Mouse (Mus musculus): ENCODE results near the gene Lama1. TPM values are rescaled to one million over a fixed set of nuclear protein-coding genes. Genes with fewer than 3 reads are reported as not detected.

The Lama1 gene
- total RNA-seq, 2 experiments from 2014 or later: 4.3 to 5.2 TPM

- H3K27ac ChIP-seq: no peak overlapping the region
- no peak for TF ChIP-seq CTCF (IDR thresholded peaks at IDR 0.05)
- intact Hi-C loops (cut with DNase I): no loop called here
- DNase-seq (ENCODE audit: extremely low spot score in 1 of 2, low spot score in 2 of 2): peak in 1 of 2 experiments; percentile 13
- peak overlapping the region; percentile 66 for H3K4me3 ChIP-seq
Observed at GRCm38 (mm10) chr17:67697461-67697891, 417 bp downstream of the Lama1 start.

GRCm38 (mm10) chr17:67698301-67698700 is 1.2 kb downstream of the Lama1 start:
- intact Hi-C loops (cut with DNase I): no loop called here
- no peak overlapping the region for H3K27ac ChIP-seq
- H3K4me3 ChIP-seq: peak overlapping the region; percentile 16
- no peak for DNase-seq (ENCODE audit: extremely low spot score in 1 of 2, low spot score in 2 of 2)
- no peak for TF ChIP-seq CTCF (IDR thresholded peaks at IDR 0.05)

GRCm38 (mm10) chr17:67701761-67702160 is 4.7 kb downstream of the Lama1 start:
- H3K4me3 ChIP-seq: no peak overlapping the region
- no peak for DNase-seq (ENCODE audit: extremely low spot score in 1 of 2, low spot score in 2 of 2)
- no peak overlapping the region for H3K27ac ChIP-seq
- TF ChIP-seq CTCF (IDR thresholded peaks at IDR 0.05): no peak
- intact Hi-C loops (cut with DNase I): loop anchor here (5.0 kb wide), 1 partner anchor 1266 kb away; no protein-coding TSS in a partner anchor

GRCm38 (mm10) chr17:67702941-67703340 is 5.9 kb downstream of the Lama1 start:
- intact Hi-C loops (cut with DNase I): loop anchor here (5.0 kb wide), 1 partner anchor 1264 kb away; no protein-coding TSS in a partner anchor
- Histone ChIP-seq H3K27ac (no peak overlapping the region), H3K4me3 (no peak overlapping the region)
- no peak for DNase-seq (ENCODE audit: extremely low spot score in 1 of 2, low spot score in 2 of 2)
- TF ChIP-seq CTCF (IDR thresholded peaks at IDR 0.05): no peak

GRCm38 (mm10) chr17:67705035-67705769 is 8.1 kb downstream of the Lama1 start:
- no peak for DNase-seq (ENCODE audit: extremely low spot score in 1 of 2, low spot score in 2 of 2)
- intact Hi-C loops (cut with DNase I): no loop called here
- no peak overlapping the region for H3K4me3 ChIP-seq
- no peak overlapping the region for H3K27ac ChIP-seq
- TF ChIP-seq CTCF (IDR thresholded peaks at IDR 0.05): no peak

- H3K27ac ChIP-seq: no peak overlapping the region
- intact Hi-C loops (cut with DNase I): no loop called here
- no peak overlapping the region for H3K4me3 ChIP-seq
- TF ChIP-seq CTCF (IDR thresholded peaks at IDR 0.05): no peak
- DNase-seq (ENCODE audit: extremely low spot score in 1 of 2, low spot score in 2 of 2): no peak
Observed at GRCm38 (mm10) chr17:67706372-67706771, 9.3 kb downstream of the Lama1 start.

GRCm38 (mm10) chr17:67707793-67708364 is 10.8 kb downstream of the Lama1 start:
- TF ChIP-seq CTCF (IDR thresholded peaks at IDR 0.05): no peak
- intact Hi-C loops (cut with DNase I): no loop called here

GRCm38 (mm10) chr17:67710377-67710781 is 13.3 kb downstream of the Lama1 start:
- no peak for DNase-seq (ENCODE audit: extremely low spot score in 1 of 2, low spot score in 2 of 2)
- intact Hi-C loops (cut with DNase I): no loop called here
- Histone ChIP-seq H3K27ac (no peak overlapping the region), H3K4me3 (no peak overlapping the region)
- TF ChIP-seq CTCF (IDR thresholded peaks at IDR 0.05): no peak

More at GRCm38 (mm10) chr17:67707793-67708364, 10.8 kb downstream of the Lama1 start:
- no peak for DNase-seq (ENCODE audit: extremely low spot score in 1 of 2, low spot score in 2 of 2)
- Histone ChIP-seq H3K4me3 (no peak overlapping the region), H3K27ac (no peak overlapping the region)

- TF ChIP-seq CTCF (IDR thresholded peaks at IDR 0.05): no peak
- no peak overlapping the region for H3K4me3 ChIP-seq
- H3K27ac ChIP-seq: no peak overlapping the region
- intact Hi-C loops (cut with DNase I): no loop called here
- DNase-seq (ENCODE audit: extremely low spot score in 1 of 2, low spot score in 2 of 2): no peak
Observed at GRCm38 (mm10) chr17:67711361-67711760, 14.3 kb downstream of the Lama1 start.

- intact Hi-C loops (cut with DNase I): no loop called here
- TF ChIP-seq CTCF (IDR thresholded peaks at IDR 0.05): no peak; the same call in 1 of the 2 replicates
- H3K4me3 ChIP-seq: no peak overlapping the region
Observed at GRCm38 (mm10) chr17:67712929-67713328, 15.9 kb downstream of the Lama1 start.

GRCm38 (mm10) chr17:67715466-67715865 is 18.4 kb downstream of the Lama1 start:
- intact Hi-C loops (cut with DNase I): no loop called here
- no peak for TF ChIP-seq CTCF (IDR thresholded peaks at IDR 0.05)
- no peak for DNase-seq (ENCODE audit: extremely low spot score in 1 of 2, low spot score in 2 of 2)
- Histone ChIP-seq H3K4me3 (no peak overlapping the region), H3K27ac (no peak overlapping the region)

More at GRCm38 (mm10) chr17:67712929-67713328, 15.9 kb downstream of the Lama1 start:
- no peak overlapping the region for H3K27ac ChIP-seq
- no peak for DNase-seq (ENCODE audit: extremely low spot score in 1 of 2, low spot score in 2 of 2)

GRCm38 (mm10) chr17:67722055-67722454 is 25.0 kb downstream of the Lama1 start:
- no peak for DNase-seq (ENCODE audit: extremely low spot score in 1 of 2, low spot score in 2 of 2)

More at GRCm38 (mm10) chr17:67722055-67722454, 25.0 kb downstream of the Lama1 start:
- H3K27ac ChIP-seq: no peak overlapping the region
- TF ChIP-seq CTCF (IDR thresholded peaks at IDR 0.05): no peak
- H3K4me3 ChIP-seq: no peak overlapping the region
- intact Hi-C loops (cut with DNase I): no loop called here
